19 mouse cellular contexts compared by ENCODE assay signal in genomic region chr3:133809007-133809552, GRCm38 (mm10).
"Had no signal": no experiment of that assay in that cellular context is flagged by ENCODE, and none has a peak within 500 bp of the region (broad histone marks: within the 10 kb centered on the region; RNA-seq: fewer than 3 reads in every experiment).

No protein-coding gene starts in this region.

- H3K9ac ChIP-seq: kidney, embryonic 15.5 days; limb, embryonic 13.5 days; liver, embryonic 12.5 days; liver, embryonic 15.5 days; lung, embryonic 15.5 days; midbrain, embryonic 13.5 days had no signal

- H3K9me3 ChIP-seq: kidney, embryonic 15.5 days; limb, embryonic 10.5 days; limb, embryonic 13.5 days; liver, embryonic 12.5 days; liver, embryonic 15.5 days; lung, embryonic 15.5 days; megakaryocyte, embryonic 14.5 days; midbrain, embryonic 10.5 days; midbrain, embryonic 13.5 days had no signal

- H3K4me3 ChIP-seq: kidney, embryonic 15.5 days; left cerebral cortex, adult 2 months; limb, embryonic 10.5 days; limb, embryonic 13.5 days; liver, embryonic 12.5 days; liver, embryonic 15.5 days; lung, embryonic 15.5 days; megakaryocyte, embryonic 14.5 days; midbrain, embryonic 10.5 days; midbrain, embryonic 13.5 days had no signal

- H3K4me1 ChIP-seq: kidney, embryonic 15.5 days; limb, embryonic 10.5 days; limb, embryonic 13.5 days; liver, embryonic 12.5 days; liver, embryonic 15.5 days; lung, embryonic 15.5 days; megakaryocyte, embryonic 14.5 days; midbrain, embryonic 10.5 days; midbrain, embryonic 13.5 days had no signal

- H3K27me3 ChIP-seq: kidney, embryonic 15.5 days; limb, embryonic 13.5 days; liver, embryonic 12.5 days; liver, embryonic 15.5 days; lung, embryonic 15.5 days; megakaryocyte, embryonic 14.5 days; midbrain, embryonic 13.5 days had no signal

- DNase-seq: kidney, adult 8-10 months; kidney, postnatal 10 days; kidney, postnatal 36 days; layer of hippocampus, postnatal 36 days; liver; lung, adult 18-20 months; lung, postnatal 10 days; lung, postnatal 36 days; thymus, postnatal 25 days had no signal

- H3K36me3 ChIP-seq: kidney, embryonic 15.5 days; limb, embryonic 10.5 days; limb, embryonic 13.5 days; liver, embryonic 12.5 days; liver, embryonic 15.5 days; lung, embryonic 15.5 days; midbrain, embryonic 10.5 days; midbrain, embryonic 13.5 days had no signal

- H3K27ac ChIP-seq: kidney, embryonic 15.5 days; left cerebral cortex, adult 2 months; limb, embryonic 10.5 days; limb, embryonic 13.5 days; liver, embryonic 12.5 days; liver, embryonic 15.5 days; lung, embryonic 15.5 days; midbrain, embryonic 10.5 days; midbrain, embryonic 13.5 days had no signal
